22 mouse cellular contexts compared by ENCODE assay signal in genomic region chr13:47210496-47210895, GRCm38 (mm10).
"Had no signal": no experiment of that assay in that cellular context is flagged by ENCODE, and none has a peak within 500 bp of the region (broad histone marks: within the 10 kb centered on the region; RNA-seq: fewer than 3 reads in every experiment).

No protein-coding gene starts in this region.

- H3K27ac ChIP-seq: kidney, postnatal 0 days; layer of hippocampus, adult 2 months; limb, embryonic 12.5 days; liver, embryonic 14.5 days; midbrain, embryonic 10.5 days; neural tube, embryonic 12.5 days; neural tube, embryonic 15.5 days had no signal

- ATAC-seq: intestine, postnatal 0 days; liver, postnatal 0 days had no signal

- H3K4me3 ChIP-seq: layer of hippocampus, adult 2 months; limb, embryonic 12.5 days; megakaryocyte, embryonic 14.5 days; midbrain, embryonic 10.5 days; neural tube, embryonic 12.5 days; neural tube, embryonic 15.5 days had no signal

- DNase-seq: kidney, adult 2 months; kidney, postnatal 25 days; layer of hippocampus, adult 9-11 months; liver, postnatal 0 days; lung, embryonic 14.5 days; lung, postnatal 10 days; lung, postnatal 36 days; midbrain, embryonic 14.5 days; right cerebral cortex, adult 18-20 months; right cerebral cortex, postnatal 14 days; spleen, adult 18-20 months; thymus, adult 18-20 months; thymus, postnatal 36 days had no signal

- H3K9me3 ChIP-seq: neural tube, embryonic 15.5 days had no signal

- H3K4me2 ChIP-seq: limb, embryonic 12.5 days; lung, embryonic 14.5 days; neural tube, embryonic 12.5 days; neural tube, embryonic 15.5 days had no signal

- H3K36me3 ChIP-seq: limb, embryonic 12.5 days; midbrain, embryonic 10.5 days; neural tube, embryonic 12.5 days; neural tube, embryonic 15.5 days had no signal

- H3K27me3 ChIP-seq: limb, embryonic 12.5 days; megakaryocyte, embryonic 14.5 days; neural tube, embryonic 12.5 days; neural tube, embryonic 15.5 days had no signal

- H3K4me1 ChIP-seq: midbrain, embryonic 10.5 days; neural tube, embryonic 12.5 days; neural tube, embryonic 15.5 days had no signal

- H3K9ac ChIP-seq: limb, embryonic 12.5 days; liver, embryonic 14.5 days; liver, postnatal 0 days; lung, embryonic 14.5 days; neural tube, embryonic 12.5 days; neural tube, embryonic 15.5 days had no signal
